Mouse (Mus musculus): Measurements from ENCODE around the gene Sema4g. TPM values are rescaled to one million over a fixed set of nuclear protein-coding genes. Genes with fewer than 3 reads are reported as not detected.
"Not testable (repeated sequence)": the region's sequence is repeated elsewhere in the genome, so short reads cannot be mapped to it uniquely, and the experiment has no call there.

The Sema4g gene
- total RNA-seq, 2 experiments from 2014 or later: 15.5 to 26.5 TPM

- no peak for DNase-seq (ENCODE audit: low spot score in 2 of 2)
These were observed 35.1 kb downstream of the Sema4g start for GRCm38 (mm10) chr19:45023993-45024392.

GRCm38 (mm10) chr19:45024775-45025174, 35.9 kb downstream of the Sema4g start:
- no peak for DNase-seq (ENCODE audit: low spot score in 2 of 2)

GRCm38 (mm10) chr19:45025937-45026568, 37.2 kb downstream of the Sema4g start:
- DNase-seq (ENCODE audit: low spot score in 2 of 2): no peak

- DNase-seq (ENCODE audit: low spot score in 2 of 2): no peak
These were observed 38.2 kb downstream of the Sema4g start for GRCm38 (mm10) chr19:45026958-45027670.

DNA sequence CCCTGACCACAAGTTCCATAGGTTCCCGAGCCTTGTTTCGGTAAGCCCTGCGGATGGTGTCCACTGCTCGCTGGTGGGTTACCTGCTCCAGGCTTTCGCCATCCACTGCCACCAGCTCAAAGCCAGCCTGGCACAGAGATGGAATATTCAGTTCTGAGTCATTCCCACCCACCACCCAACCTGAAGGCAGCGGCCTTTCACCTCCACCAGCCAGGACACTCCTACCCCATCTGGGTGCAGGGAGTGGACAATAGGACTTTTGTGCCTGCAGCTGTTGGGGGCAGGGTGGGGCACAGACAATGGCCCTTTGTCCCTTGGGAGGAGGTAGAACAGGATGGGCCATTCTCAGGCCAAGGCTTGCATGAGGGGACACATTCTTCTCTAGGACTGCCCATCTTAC, 38.9 kb downstream of the Sema4g start:
- DNase-seq (ENCODE audit: low spot score in 2 of 2): no peak

GRCm38 (mm10) chr19:45028746-45029145, 39.8 kb downstream of the Sema4g start:
- DNase-seq (ENCODE audit: low spot score in 2 of 2): no peak

DNA sequence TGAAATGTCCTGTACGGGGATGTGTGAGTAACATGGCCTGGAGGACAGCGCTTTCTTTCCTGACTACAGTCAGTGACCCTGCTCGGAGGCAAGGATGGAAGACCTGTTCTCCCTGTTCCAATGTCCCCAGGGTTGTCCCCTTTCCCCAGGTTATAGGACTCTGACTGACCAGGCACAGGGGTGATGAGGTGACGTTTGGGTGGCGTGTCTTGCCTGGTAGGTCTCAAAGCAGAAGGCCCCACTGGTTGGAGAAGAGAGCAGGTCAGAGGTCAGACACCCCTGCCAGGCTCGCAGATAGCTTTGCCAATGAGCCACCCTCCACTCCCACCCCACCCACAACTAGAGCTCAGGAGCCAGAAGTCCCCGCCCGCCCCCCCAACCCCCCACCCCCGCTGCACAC, 40.7 kb downstream of the Sema4g start:
- DNase-seq (ENCODE audit: low spot score in 2 of 2): no peak

- no peak for DNase-seq (ENCODE audit: low spot score in 2 of 2)
These were observed 41.2 kb downstream of the Sema4g start for GRCm38 (mm10) chr19:45030111-45030510.

- no peak for DNase-seq (ENCODE audit: low spot score in 2 of 2)
These were observed 42.1 kb downstream of the Sema4g start for GRCm38 (mm10) chr19:45030746-45031693.

GRCm38 (mm10) chr19:45031780-45032179, 42.9 kb downstream of the Sema4g start:
- no peak for DNase-seq (ENCODE audit: low spot score in 2 of 2)

DNA sequence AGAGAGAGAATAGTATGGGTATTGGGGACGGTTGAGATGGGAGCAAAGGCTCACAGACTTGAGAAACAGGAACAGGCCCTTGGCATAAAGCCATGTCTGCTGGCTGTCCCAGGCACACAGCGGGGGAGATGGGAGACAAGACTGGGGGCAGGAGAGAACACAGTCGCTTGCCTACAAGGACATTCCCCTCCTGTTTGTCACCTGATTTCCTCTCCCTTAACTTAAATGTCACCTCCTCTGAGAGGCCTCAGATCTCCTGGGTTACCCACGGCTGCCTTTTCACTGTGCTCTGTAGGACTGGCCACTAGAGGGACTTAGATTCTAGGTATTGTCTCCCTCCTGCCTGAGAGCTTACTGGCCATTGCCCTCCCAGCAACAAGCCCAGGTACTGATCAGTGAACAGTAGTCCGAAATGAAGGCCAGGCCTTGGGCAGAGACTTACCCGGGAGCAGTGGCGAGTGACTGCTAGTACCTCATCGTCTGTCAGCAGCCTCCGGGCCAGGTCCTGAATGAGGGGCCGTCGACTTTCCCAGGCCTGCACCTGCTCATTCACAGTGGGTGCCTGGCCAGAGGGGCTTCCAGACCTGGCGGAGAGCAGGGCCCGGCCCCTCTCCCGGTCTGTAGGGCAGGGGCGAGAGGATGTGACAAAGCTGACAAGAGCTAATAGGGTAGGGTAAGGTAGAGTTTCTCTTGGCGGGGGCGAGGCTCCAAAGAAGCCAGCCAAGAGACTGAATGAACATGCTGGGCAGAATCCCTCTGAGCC, 43.9 kb downstream of the Sema4g start:
- DNase-seq (ENCODE audit: low spot score in 2 of 2): no peak

GRCm38 (mm10) chr19:45036867-45037266, 48.0 kb downstream of the Sema4g start:
- no peak for DNase-seq (ENCODE audit: low spot score in 2 of 2)

DNA sequence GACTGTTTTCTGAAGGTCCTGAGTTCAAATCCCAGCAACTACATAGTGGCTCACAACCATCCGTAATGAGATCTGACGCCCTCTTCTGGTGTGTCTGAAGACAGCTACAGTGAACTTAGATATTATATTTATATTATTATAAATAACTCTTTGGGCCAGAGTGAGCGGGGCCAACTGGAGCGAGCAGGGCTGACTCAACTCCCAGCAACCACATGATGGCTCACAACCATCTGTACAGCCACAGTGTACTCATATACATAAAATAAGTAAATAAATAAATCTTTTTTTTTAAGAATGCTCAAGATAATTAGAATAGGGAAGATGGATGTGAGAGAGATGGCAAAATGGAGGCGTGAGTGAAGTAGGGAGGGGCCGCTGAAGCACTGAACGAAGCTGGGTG, 49.3 kb downstream of the Sema4g start:
- not testable (repeated sequence) for DNase-seq (ENCODE audit: low spot score in 2 of 2)

DNA sequence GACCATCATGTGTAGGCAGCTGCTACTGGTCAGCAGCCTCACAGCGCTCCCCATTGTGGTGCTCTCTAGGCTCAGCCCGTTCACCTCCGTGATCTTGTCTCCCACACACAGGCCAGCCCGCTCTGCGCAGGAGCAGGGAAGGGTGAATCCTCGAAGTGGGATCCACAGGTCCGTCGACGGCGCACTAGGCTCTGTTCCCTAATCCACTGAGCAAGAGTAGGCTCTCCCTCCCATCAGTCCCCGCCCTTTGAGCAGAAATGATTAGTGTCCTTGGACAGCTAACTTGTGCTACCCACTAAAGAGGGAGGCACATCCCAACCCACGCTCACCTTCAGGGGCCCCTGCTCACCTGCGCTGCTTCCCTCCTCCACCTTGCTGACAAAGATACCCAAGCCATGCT, 51.3 kb downstream of the Sema4g start:
- no peak for DNase-seq (ENCODE audit: low spot score in 2 of 2)

GRCm38 (mm10) chr19:45044389-45044927, 55.6 kb downstream of the Sema4g start:
- DNase-seq (ENCODE audit: low spot score in 2 of 2): no peak

GRCm38 (mm10) chr19:45045236-45045635, 56.3 kb downstream of the Sema4g start:
- DNase-seq (ENCODE audit: low spot score in 2 of 2): no peak

GRCm38 (mm10) chr19:45045651-45046050, 56.8 kb downstream of the Sema4g start, which contains the start of gene Pdzd7:
TSS of gene Pdzd7 (minus strand) at chr19:45045717.
- DNase-seq (ENCODE audit: low spot score in 2 of 2): no peak

DNA sequence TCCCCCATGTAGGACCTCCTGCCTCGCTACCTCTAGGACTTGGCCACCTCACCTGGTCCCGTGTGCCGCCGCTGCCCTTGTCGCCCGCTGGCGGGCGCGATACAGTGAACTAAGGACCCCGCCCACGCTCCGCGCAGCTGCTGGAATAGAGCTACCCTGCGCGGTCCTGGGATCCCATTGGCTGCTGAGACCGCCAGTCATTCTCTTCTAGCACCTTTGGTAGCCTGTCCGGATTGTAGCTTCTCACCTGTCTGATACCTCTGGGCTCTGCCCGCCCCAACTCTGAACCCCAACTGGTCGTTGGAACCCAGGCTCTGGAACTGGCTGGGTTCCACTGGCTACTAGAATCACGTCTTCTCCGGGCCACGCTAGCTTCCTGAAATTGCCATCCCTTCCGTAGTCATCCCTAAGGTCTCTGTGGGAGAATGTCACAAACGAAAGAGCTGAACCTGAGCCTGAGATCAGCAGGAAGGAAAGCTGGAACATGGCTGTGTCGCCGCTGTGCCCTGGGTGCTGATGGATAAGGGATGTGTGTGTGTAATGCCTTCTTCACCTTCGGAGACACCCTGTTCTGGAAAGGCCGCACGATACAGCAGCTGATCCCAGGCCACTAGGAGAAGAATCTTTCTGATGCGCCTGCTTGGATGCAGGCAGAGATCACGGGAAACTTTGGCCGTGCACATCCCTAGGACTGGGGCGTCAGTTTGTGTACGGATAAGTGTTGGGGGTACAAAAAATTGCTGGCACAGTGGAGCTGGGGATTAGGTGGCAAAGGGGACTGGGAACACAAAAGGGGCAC, 57.8 kb downstream of the Sema4g start:
- DNase-seq (ENCODE audit: low spot score in 2 of 2): no peak

GRCm38 (mm10) chr19:45047417-45047934, 58.6 kb downstream of the Sema4g start, which contains the start of gene Sfxn3:
TSS of gene Sfxn3 (plus strand) at chr19:45047503.
- DNase-seq (ENCODE audit: low spot score in 2 of 2): peak; percentile 80 to 90
